Mouse (Mus musculus) E14TG2a.4 (cell line): ENCODE data around the gene Bst1.

Experiments used
- H3K27me3 ChIP-seq: 2 replicates; pipeline ENCODE4 v1.6.1; 2014; ENCODE audit warnings: low read length, control low read depth; ENCODE audit not compliant: insufficient read depth
- H3K36me3 ChIP-seq: 2 replicates; pipeline ENCODE4 v1.6.1; 2014; ENCODE audit warnings: low read length, control low read depth; ENCODE audit not compliant: insufficient read depth
- H3K4me1 ChIP-seq: replicated peaks from 2 replicates; pipeline ENCODE4 v1.6.1; 2014; ENCODE audit warnings: low read depth, low read length, control low read depth
- H3K4me3 ChIP-seq: replicated peaks from 2 replicates; pipeline ENCODE4 v1.5.1; 2014; ENCODE audit warnings: mild to moderate bottlenecking, low read length
- H3K9me3 ChIP-seq: 2 replicates; pipeline ENCODE4 v1.6.1; 2014; ENCODE audit warnings: low read length, control low read depth
- CTCF ChIP-seq: conservative IDR thresholded peaks from 2 replicates; pipeline ENCODE4 v1.5.1; 2014; ENCODE audit warnings: low read length
- NANOG ChIP-seq: IDR thresholded peaks from 2 replicates; pipeline ENCODE4 v1.6.1; 2014; ENCODE audit warnings: borderline replicate concordance, low read length, mixed read lengths
- POU5F1 ChIP-seq: IDR thresholded peaks from 2 replicates; pipeline ENCODE4 v1.6.1; 2014; ENCODE audit warnings: low read length, borderline replicate concordance

Gene Bst1

DNA sequence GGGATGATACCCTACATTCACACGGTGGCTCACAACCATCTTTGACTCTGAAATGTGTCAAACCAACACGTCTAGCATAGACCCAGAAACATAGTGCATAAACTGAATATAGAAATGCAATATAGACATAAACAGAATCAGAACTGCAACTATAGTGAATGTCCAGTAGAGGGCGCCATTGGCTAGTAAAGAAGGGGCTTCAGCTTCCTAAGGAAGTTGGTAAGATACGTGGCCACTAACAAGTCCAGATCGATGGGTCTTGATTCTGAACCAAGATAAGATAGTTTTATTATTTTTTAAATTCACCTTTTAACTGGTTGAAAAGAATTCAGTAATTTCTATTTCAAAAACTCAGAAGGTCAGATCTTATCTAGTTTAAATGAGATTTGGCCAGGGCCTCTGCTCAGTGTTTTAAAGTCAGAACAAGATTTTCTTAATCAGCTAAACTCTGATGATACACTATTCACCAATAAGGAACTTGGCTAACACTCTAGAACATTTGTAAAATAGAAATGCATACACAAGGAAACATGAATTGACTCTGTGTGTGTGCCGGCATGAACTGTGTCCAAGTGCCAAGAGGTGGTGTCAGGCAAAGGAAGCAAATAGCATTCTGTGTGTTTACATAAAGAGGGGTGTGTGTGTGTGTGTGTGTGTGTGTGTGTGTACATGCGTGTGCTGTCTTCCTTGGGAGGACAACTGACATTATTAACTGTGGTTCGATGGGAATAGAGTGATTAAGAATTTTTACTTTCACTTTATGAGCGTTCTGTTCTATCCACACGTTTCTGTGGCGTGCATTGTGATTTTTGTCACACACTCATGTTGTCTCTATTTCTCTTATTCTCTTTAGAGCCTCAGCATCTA, 22.7 kb downstream of the Bst1 start:
- Histone ChIP-seq H3K36me3 (no peaks in the 10 kb centered on the region), H3K27me3 (no peaks in the 10 kb centered on the region), H3K9me3 (peaks cover 75% of the 10 kb centered on the region), H3K4me1 (peaks cover 4% of the 10 kb centered on the region; the same call in 1 of the 2 replicates), H3K4me3 (no peak overlapping the region)
- TF ChIP-seq NANOG: no peak
- peak; percentile 74 for TF ChIP-seq CTCF
- TF ChIP-seq POU5F1: no peak

DNA sequence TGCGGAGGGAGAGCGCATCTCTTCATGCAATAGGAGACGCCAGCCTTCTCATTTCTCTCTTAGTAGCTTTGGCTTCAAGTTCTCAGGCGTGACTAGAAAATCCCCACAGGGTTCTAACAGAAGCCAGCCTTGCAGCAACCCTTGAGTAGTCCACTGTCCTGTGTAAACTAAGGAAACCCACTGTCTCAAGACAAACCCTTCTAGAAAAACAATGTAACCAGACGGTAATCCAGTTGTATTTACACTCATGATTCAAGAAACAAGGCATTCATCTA, 23.3 kb downstream of the Bst1 start:
- H3K4me3 ChIP-seq: no peak overlapping the region
- peaks cover 4% of the 10 kb centered on the region; the same call in 1 of the 2 replicates for H3K4me1 ChIP-seq
- TF ChIP-seq NANOG (no peak), POU5F1 (no peak), CTCF (no peak)
- no peaks in the 10 kb centered on the region for H3K36me3 ChIP-seq
- H3K9me3 ChIP-seq: peaks cover 73% of the 10 kb centered on the region
- H3K27me3 ChIP-seq: no peaks in the 10 kb centered on the region

DNA sequence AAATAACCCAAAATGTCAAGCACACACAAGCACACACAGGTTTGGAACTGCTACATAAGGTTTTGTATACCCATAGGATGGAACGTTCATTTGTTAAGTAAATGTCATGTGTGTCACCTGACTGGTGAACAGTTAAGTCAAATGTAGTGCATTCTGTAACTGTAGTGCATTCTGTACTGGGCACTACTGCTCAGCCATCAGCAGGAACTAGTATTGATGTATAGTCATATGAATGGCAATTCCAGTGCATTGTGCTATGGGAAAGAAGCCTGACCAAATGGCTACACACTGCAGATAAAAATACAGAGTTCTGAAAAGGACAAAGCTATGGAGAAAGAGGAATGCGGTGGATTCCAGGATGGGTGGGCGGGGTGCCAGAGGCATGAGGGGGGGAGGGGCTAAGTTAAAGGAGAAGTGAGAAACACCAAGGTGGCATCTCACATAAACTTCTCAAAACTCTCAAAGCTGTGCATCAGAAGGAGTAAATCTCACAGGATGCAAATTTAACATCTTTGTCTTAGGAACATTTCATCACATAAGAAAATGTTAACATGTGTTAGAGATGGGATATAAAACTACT, 24.0 kb downstream of the Bst1 start:
- Histone ChIP-seq H3K4me3 (no peak overlapping the region), H3K4me1 (peaks cover 4% of the 10 kb centered on the region; the same call in 1 of the 2 replicates), H3K27me3 (no peaks in the 10 kb centered on the region), H3K36me3 (no peaks in the 10 kb centered on the region), H3K9me3 (peaks cover 72% of the 10 kb centered on the region)
- TF ChIP-seq NANOG (no peak), CTCF (no peak), POU5F1 (no peak)

GRCm38 (mm10) chr5:43845083-43845482, 26.4 kb downstream of the Bst1 start:
- no peak for TF ChIP-seq POU5F1
- TF ChIP-seq CTCF: no peak
- no peak for TF ChIP-seq NANOG
- Histone ChIP-seq H3K4me1 (peaks cover 4% of the 10 kb centered on the region; the same call in 1 of the 2 replicates), H3K4me3 (no peak overlapping the region), H3K9me3 (peaks cover 65% of the 10 kb centered on the region), H3K36me3 (no peaks in the 10 kb centered on the region), H3K27me3 (no peaks in the 10 kb centered on the region)

- Histone ChIP-seq H3K9me3 (peaks cover 62% of the 10 kb centered on the region), H3K4me3 (no peak overlapping the region), H3K27me3 (no peaks in the 10 kb centered on the region), H3K4me1 (peaks cover 4% of the 10 kb centered on the region; the same call in 1 of the 2 replicates), H3K36me3 (no peaks in the 10 kb centered on the region)
- TF ChIP-seq POU5F1 (no peak), CTCF (no peak), NANOG (no peak)
Measured at GRCm38 (mm10) chr5:43845646-43846045, 27.0 kb downstream of the Bst1 start.

DNA sequence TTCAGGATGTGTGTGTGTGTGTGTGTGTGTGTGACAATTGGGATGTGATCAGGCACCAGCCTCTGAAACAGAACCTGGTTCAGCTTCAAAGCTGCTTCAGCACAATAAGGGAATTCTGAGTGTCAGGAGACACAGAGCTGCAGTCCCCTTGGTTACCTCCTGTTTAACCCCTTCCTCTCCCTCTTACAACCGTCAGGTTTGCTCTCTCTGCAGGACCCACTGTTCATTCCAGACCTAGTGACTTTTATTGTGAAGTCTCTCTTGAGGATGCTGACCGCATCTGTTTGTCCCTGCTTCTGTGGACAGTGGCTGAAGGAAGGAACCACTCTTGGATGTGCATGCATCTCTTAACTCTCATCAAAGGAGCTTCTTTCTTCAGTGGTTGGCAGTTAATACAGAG, 27.5 kb downstream of the Bst1 start:
- no peak for TF ChIP-seq POU5F1
- no peak for TF ChIP-seq NANOG
- TF ChIP-seq CTCF: no peak
- H3K4me1 ChIP-seq: peaks cover 4% of the 10 kb centered on the region; the same call in 1 of the 2 replicates
- H3K4me3 ChIP-seq: no peak overlapping the region
- H3K36me3 ChIP-seq: no peaks in the 10 kb centered on the region
- peaks cover 65% of the 10 kb centered on the region for H3K9me3 ChIP-seq
- no peaks in the 10 kb centered on the region for H3K27me3 ChIP-seq

GRCm38 (mm10) chr5:43847555-43847954, 28.9 kb downstream of the Bst1 start:
- Histone ChIP-seq H3K4me3 (no peak overlapping the region), H3K4me1 (peaks cover 2% of the 10 kb centered on the region; the same call in 1 of the 2 replicates), H3K9me3 (peaks cover 67% of the 10 kb centered on the region), H3K27me3 (no peaks in the 10 kb centered on the region), H3K36me3 (no peaks in the 10 kb centered on the region)
- no peak for TF ChIP-seq POU5F1
- TF ChIP-seq NANOG: no peak
- TF ChIP-seq CTCF: no peak

GRCm38 (mm10) chr5:43848275-43848674, 29.6 kb downstream of the Bst1 start:
- peaks cover 5% of the 10 kb centered on the region; the same call in 1 of the 2 replicates for H3K36me3 ChIP-seq
- no peak overlapping the region for H3K4me3 ChIP-seq
- H3K27me3 ChIP-seq: no peaks in the 10 kb centered on the region
- H3K4me1 ChIP-seq: no peaks in the 10 kb centered on the region
- H3K9me3 ChIP-seq: peaks cover 73% of the 10 kb centered on the region
- TF ChIP-seq NANOG: no peak
- TF ChIP-seq CTCF: no peak
- TF ChIP-seq POU5F1: no peak
